Mouse (Mus musculus): ENCODE data around the gene Vmo1.

DNA sequence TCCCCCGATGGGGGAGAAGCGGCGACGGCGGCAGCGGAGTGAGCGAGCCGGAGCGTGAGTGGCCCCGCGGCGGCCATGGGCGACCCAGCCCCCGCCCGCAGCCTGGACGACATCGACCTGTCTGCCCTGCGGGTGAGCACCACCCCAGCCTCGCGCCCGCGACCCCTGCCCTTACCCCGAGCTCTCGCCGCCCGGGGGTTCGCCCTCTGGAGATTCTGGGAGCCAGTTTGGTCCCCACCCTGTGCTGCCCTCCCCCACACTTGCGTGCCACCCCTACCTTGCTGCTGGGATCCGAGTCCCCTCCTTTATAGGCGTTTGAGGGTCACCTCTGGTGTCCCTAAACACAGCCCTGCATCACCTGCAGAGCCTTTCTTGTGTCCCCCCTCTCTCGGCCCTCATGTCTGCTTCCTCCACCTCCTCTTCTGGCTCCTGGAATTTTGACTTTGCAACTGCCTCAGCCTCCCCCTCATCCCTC lies 48.6 kb upstream of the Vmo1 start:
- TF ChIP-seq CTCF (IDR thresholded peaks at IDR 0.05) = no peak
- no peak for TF ChIP-seq EP300 (IDR thresholded peaks at IDR 0.05)

Measured in lung, postnatal 0 days (tissue).